Mouse (Mus musculus): ENCODE results near the gene Boc.

- TF ChIP-seq ZC3H11A (IDR thresholded peaks at IDR 0.05; ENCODE audit: borderline replicate concordance, low read depth, low read length): no peak
- TF ChIP-seq CHD2 (IDR thresholded peaks at IDR 0.05; ENCODE audit: low read depth, low read length): no peak
- TF ChIP-seq ZNF384 (IDR thresholded peaks at IDR 0.05; ENCODE audit: low read depth, low read length): no peak
Observed at GRCm38 (mm10) chr16:44606643-44607042, 47.9 kb upstream of the Boc start.
